Mouse (Mus musculus) T-helper 2 cell (primary cell): ENCODE data around the gene Gm4884.
"Not testable (repeated sequence)": the region's sequence is repeated elsewhere in the genome, so short reads cannot be mapped to it uniquely, and the experiment has no call there.

ENCODE experiments used
- in situ Hi-C: fragments of 300-600 bp; cut with MboI, MseI; formaldehyde crosslinking; loops from one replicate; pipeline ENCODE4 v1.15.1; 2025; ENCODE audit warnings: high pct_unique_total_duplicates

Gm4884 gene

DNA sequence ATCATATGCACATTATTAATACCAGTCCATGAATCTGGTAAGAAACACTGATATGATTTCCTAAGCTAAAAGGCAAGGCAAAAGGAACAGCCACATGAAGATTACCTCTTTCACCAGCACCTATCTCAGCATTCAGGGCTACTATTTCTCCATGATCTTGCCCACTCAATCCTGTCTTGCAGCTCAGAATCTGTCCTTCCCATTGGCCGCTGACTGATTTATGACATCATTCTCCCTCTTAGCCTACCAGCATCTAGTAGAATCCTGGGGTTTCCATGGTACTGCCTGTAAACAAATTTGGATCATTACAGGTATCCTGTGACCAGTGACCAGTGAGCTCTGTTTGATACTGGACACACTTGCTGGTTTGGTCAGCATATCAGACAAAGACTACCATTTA, at the start of gene Gm4884:
Gene Gm4884, plus strand, starts transcription at position 301 of the 400 bp plus-strand sequence.
- in situ Hi-C loops: not testable (repeated sequence)

- in situ Hi-C loops: no loop called here
Observed at GRCm38 (mm10) chr7:40987243-40987642, 45.3 kb upstream of the Gm4884 start, which contains the start of gene 4930433I11Rik. TSS of gene 4930433I11Rik (plus strand) at chr7:40987543.

DNA sequence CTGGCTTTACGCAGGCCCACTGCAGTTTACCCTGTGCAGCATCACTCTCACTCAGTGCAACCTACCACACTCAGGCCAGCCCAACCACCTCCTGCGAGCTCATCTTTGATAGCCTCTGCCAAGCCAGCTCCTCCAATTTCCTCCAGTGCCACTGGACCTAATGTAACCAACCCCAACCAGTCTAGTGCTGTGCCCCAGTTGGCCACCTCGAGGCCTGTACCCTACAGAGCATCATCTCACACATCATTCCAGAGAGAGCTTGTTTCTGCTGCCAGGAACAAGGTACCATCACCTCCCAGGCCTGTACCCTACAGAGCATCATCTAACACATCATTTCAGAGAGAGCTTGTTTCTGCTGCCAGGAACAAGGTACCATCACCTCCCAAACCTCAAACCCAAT, 11.5 kb downstream of the Gm4884 start:
- in situ Hi-C loops: not testable (repeated sequence)
